ENCODE assay signal across 32 mouse cellular contexts in genomic region chr4:147417921-147418320, GRCm38 (mm10). TPM values are rescaled to one million over a fixed set of nuclear protein-coding genes. Genes with fewer than 3 reads are reported as not detected.
DNase-seq lines count a peak whose midpoint lies in the region; ATAC-seq and TF ChIP-seq lines count a peak whose summit lies in the region.
"Had no signal": no experiment of that assay in that cellular context is flagged by ENCODE, and none has a peak within 500 bp of the region (broad histone marks: within the 10 kb centered on the region; RNA-seq: fewer than 3 reads in every experiment).

No protein-coding gene starts in this region.

- TF ChIP-seq CTCF in lung, postnatal 0 days (IDR thresholded peaks at IDR 0.05) = no peak
- no peak for TF ChIP-seq CTCF in ES-Bruce4 (IDR thresholded peaks at IDR 0.05; ENCODE audit: low read depth, low read length)

- H3K27me3 ChIP-seq in kidney, embryonic 15.5 days = no peaks in the 10 kb centered on the region
- no peaks in the 10 kb centered on the region for H3K27me3 ChIP-seq in lung, postnatal 0 days (replicated peaks; ENCODE audit: insufficient read depth, low read length)
- H3K27me3 ChIP-seq in ES-Bruce4 (ENCODE audit: control insufficient read depth, insufficient read depth, low read length, poor library complexity, severe bottlenecking) = no peaks in the 10 kb centered on the region
- H3K27me3 ChIP-seq: forebrain, embryonic 15.5 days; heart, embryonic 12.5 days; hindbrain, embryonic 13.5 days; limb, embryonic 12.5 days; liver, embryonic 12.5 days; megakaryocyte, embryonic 14.5 days had no signal

- ATAC-seq in kidney, embryonic 15.5 days (replicated peaks; ENCODE audit: low FRiP score) = 0 out of 2 replicates have a peak, but pooled peaks have one; percentile 5
- peak; percentile 11; the same call in 1 of the 2 replicates for ATAC-seq in lung, postnatal 0 days
- ATAC-seq: forebrain, embryonic 15.5 days; intestine, embryonic 16.5 days; liver, postnatal 0 days had no signal

- no peaks in the 10 kb centered on the region for H3K4me1 ChIP-seq in kidney, embryonic 15.5 days
- H3K4me1 ChIP-seq in lung, postnatal 0 days (ENCODE audit: insufficient read depth, low read depth, low read length) = no peaks in the 10 kb centered on the region
- no peaks in the 10 kb centered on the region for H3K4me1 ChIP-seq in ES-Bruce4 (ENCODE audit: control insufficient read depth, insufficient read depth, low read length)
- H3K4me1 ChIP-seq: forebrain, embryonic 10.5 days; forebrain, embryonic 15.5 days; heart, embryonic 12.5 days; hindbrain, embryonic 13.5 days; limb, embryonic 12.5 days; liver, embryonic 12.5 days; megakaryocyte, embryonic 14.5 days had no signal

- WGBS in kidney, embryonic 15.5 days = 58% methylated on average over 10 of the region's 10 CpGs
- WGBS in lung, postnatal 0 days = 59% methylated on average over 10 of the region's 10 CpGs

- peaks cover 45% of the 10 kb centered on the region for H3K9me3 ChIP-seq in kidney, embryonic 15.5 days (replicated peaks)
- peaks cover 29% of the 10 kb centered on the region for H3K9me3 ChIP-seq in lung, postnatal 0 days (ENCODE audit: low read length)
- peaks cover 51% of the 10 kb centered on the region for H3K9me3 ChIP-seq in ES-Bruce4 (replicated peaks; ENCODE audit: control insufficient read depth, insufficient read depth, low read length, poor library complexity, severe bottlenecking)

- DNase-seq in kidney, adult 8-10 months = no peak
- peak; percentile 39 for DNase-seq in lung, postnatal 0 days (ENCODE audit: low spot score)
- no peak for DNase-seq in lung, postnatal 14 days
- peak; percentile 86 for DNase-seq in ZHBTc4 (ENCODE audit: low read depth, low spot score)
- DNase-seq in liver = no peak
- DNase-seq: adrenal gland, adult 8-10 months; B cell, adult 2 months; cerebellum, adult 2 months; cerebellum, postnatal 25 days; gastrocnemius, postnatal 25 days; heart, adult 11 months; heart, postnatal 4 days; kidney, adult 9 months; layer of hippocampus, postnatal 36 days; liver, postnatal 0 days; lung, postnatal 4 days; midbrain, embryonic 14.5 days; right cerebral cortex, adult 18-20 months; spleen, adult 18-20 months; thymus, postnatal 25 days had no signal

- H3K36me3 ChIP-seq in kidney, embryonic 15.5 days = no peaks in the 10 kb centered on the region
- H3K36me3 ChIP-seq in lung, postnatal 0 days (ENCODE audit: insufficient read depth, low read length) = no peaks in the 10 kb centered on the region
- H3K36me3 ChIP-seq in ES-Bruce4 (ENCODE audit: control insufficient read depth, insufficient read depth, low read length, poor library complexity, severe bottlenecking) = peaks cover 11% of the 10 kb centered on the region
- H3K36me3 ChIP-seq: forebrain, embryonic 10.5 days; forebrain, embryonic 15.5 days; heart, embryonic 12.5 days; hindbrain, embryonic 13.5 days; limb, embryonic 12.5 days; liver, embryonic 12.5 days had no signal

- H3K9ac ChIP-seq in kidney, embryonic 15.5 days = no peak overlapping the region
- no peak overlapping the region for H3K9ac ChIP-seq in lung, postnatal 0 days (replicated peaks; ENCODE audit: low read depth)
- H3K9ac ChIP-seq in ES-Bruce4 (ENCODE audit: low read depth, poor library complexity, severe bottlenecking) = no peak overlapping the region
- H3K9ac ChIP-seq: forebrain, embryonic 15.5 days; heart, embryonic 12.5 days; hindbrain, embryonic 13.5 days; limb, embryonic 12.5 days; liver, embryonic 12.5 days; liver, postnatal 0 days had no signal

- H3K4me2 ChIP-seq in kidney, embryonic 15.5 days = no peak overlapping the region
- H3K4me2 ChIP-seq in lung, postnatal 0 days (replicated peaks; ENCODE audit: low read depth, low read length) = no peak overlapping the region
- H3K4me2 ChIP-seq: forebrain, embryonic 15.5 days; heart, embryonic 12.5 days; hindbrain, embryonic 13.5 days; limb, embryonic 12.5 days; liver, embryonic 12.5 days had no signal

- no peak for TF ChIP-seq POLR2A in ES-Bruce4 (IDR thresholded peaks at IDR 0.05; ENCODE audit: insufficient read depth, low read length)

- no peak overlapping the region for H3K27ac ChIP-seq in kidney, embryonic 15.5 days
- no peak overlapping the region for H3K27ac ChIP-seq in lung, postnatal 0 days (ENCODE audit: low read length)
- peak overlapping the region; percentile 93 for H3K27ac ChIP-seq in ES-Bruce4 (ENCODE audit: insufficient read depth, low read length)
- H3K27ac ChIP-seq: forebrain, embryonic 10.5 days; forebrain, embryonic 15.5 days; hindbrain, embryonic 13.5 days; limb, embryonic 12.5 days; liver, embryonic 12.5 days had no signal

- H3K4me3 ChIP-seq in kidney, embryonic 15.5 days (replicated peaks) = no peak overlapping the region
- no peak overlapping the region for H3K4me3 ChIP-seq in lung, postnatal 0 days (ENCODE audit: low read depth, low read length)
- H3K4me3 ChIP-seq in ES-Bruce4 (ENCODE audit: low read depth, low read length) = no peak overlapping the region
- H3K4me3 ChIP-seq: forebrain, embryonic 10.5 days; forebrain, embryonic 15.5 days; heart, embryonic 12.5 days; hindbrain, embryonic 13.5 days; limb, embryonic 12.5 days; liver, embryonic 12.5 days; megakaryocyte, embryonic 14.5 days had no signal

- no peak for TF ChIP-seq EP300 in lung, postnatal 0 days (IDR thresholded peaks at IDR 0.05)
- no peak for TF ChIP-seq EP300 in ES-Bruce4 (IDR thresholded peaks at IDR 0.05; ENCODE audit: insufficient read depth, low read depth, low read length)

RNA-seq across cellular contexts. Expression of gene Zfp978, which starts 56.8 kb away (rescaled TPM):
- polyA plus RNA-seq in kidney, embryonic 15.5 days (2015; fragmentation: Nextera tagmentation; extraction: Ambion mirVana) = 0.33 TPM in 1 of 2 replicates, not detected in the other
- polyA plus RNA-seq in lung, postnatal 0 days (2015; fragmentation: Nextera tagmentation; extraction: Ambion mirVana) = 0.17 TPM in 1 of 2 replicates, not detected in the other
- 41.4 and 46.3 TPM in 2 replicates for polyA plus RNA-seq in ES-Bruce4 (2011; ENCODE audit: insufficient read depth, insufficient read length, low read depth, missing spikeins)
- polyA plus RNA-seq: cerebellum, adult 2 months; forebrain, embryonic 10.5 days; forebrain, embryonic 15.5 days; hindbrain, embryonic 13.5 days; intestine, embryonic 16.5 days; large intestine, adult 2 months; limb, embryonic 12.5 days; liver, postnatal 0 days; stomach, embryonic 16.5 days had no signal

Comparison
In these comparisons a context has a peak if more than half of its experiments do, and no peak if none do; other contexts are left out.
1. DNase-seq: peak in lung, postnatal 0 days (single experiment) and ZHBTc4 (single experiment); none in kidney, adult 8-10 months (0 of 2), lung, postnatal 14 days (single experiment) and liver (single experiment).
2. RNA of gene Zfp978, which starts 56.8 kb away (polyA plus RNA-seq): 41.4 to 46.3 TPM in ES-Bruce4; 0.33 TPM in kidney, embryonic 15.5 days and 0.17 TPM in lung, postnatal 0 days; every median in the first group is over 10 times any median in the second.